Mouse (Mus musculus) ES-CJ7 (cell line): Measurements from ENCODE around the gene Tbpl2.

Experiments
- DNase-seq: peaks from one replicate; pipeline ENCODE4 v3.0.0; 2011; ENCODE audit warnings: low read depth, low spot score

Gene Tbpl2

GRCm38 (mm10) chr2:24096495-24096894 lies at the start of gene Tbpl2:
TSS of gene Tbpl2 (minus strand) at chr2:24096595.
- DNase-seq, result no peak

- DNase-seq, result no peak
Measured at GRCm38 (mm10) chr2:24134373-24134772, 38.0 kb upstream of the Tbpl2 start.

GRCm38 (mm10) chr2:24109085-24109484 lies 12.7 kb upstream of the Tbpl2 start:
- DNase-seq, result no peak

- no peak for DNase-seq
Measured at GRCm38 (mm10) chr2:24103619-24104289, 7.4 kb upstream of the Tbpl2 start.

- no peak for DNase-seq
Measured at GRCm38 (mm10) chr2:24090921-24091320, 5.5 kb downstream of the Tbpl2 start.

GRCm38 (mm10) chr2:24050459-24050858 lies 45.9 kb downstream of the Tbpl2 start:
- no peak for DNase-seq

- DNase-seq, result no peak
Measured at GRCm38 (mm10) chr2:24049344-24049990, 46.9 kb downstream of the Tbpl2 start, which contains the start of gene Hnmt. TSS of gene Hnmt (minus strand) at chr2:24049394.

GRCm38 (mm10) chr2:24048480-24049097 lies 47.8 kb downstream of the Tbpl2 start:
- peak; percentile 12 for DNase-seq

GRCm38 (mm10) chr2:24047551-24048479 lies 48.6 kb downstream of the Tbpl2 start:
- no peak for DNase-seq

GRCm38 (mm10) chr2:24042901-24043300 lies 53.5 kb downstream of the Tbpl2 start:
- no peak for DNase-seq

- no peak for DNase-seq
Measured at GRCm38 (mm10) chr2:24040531-24040930, 55.9 kb downstream of the Tbpl2 start.
